Mouse (Mus musculus): Measurements from ENCODE around the gene Il12a.

Il12a gene

GRCm38 (mm10) chr3:68684207-68684606, 6.2 kb upstream of the Il12a start:
- no peak for DNase-seq (ENCODE audit: low read depth, low spot score)

- no peak for DNase-seq (ENCODE audit: low read depth, low spot score)
Measured at GRCm38 (mm10) chr3:68686852-68687560, 3.4 kb upstream of the Il12a start.

- no peak for DNase-seq (ENCODE audit: low read depth, low spot score)
Measured at GRCm38 (mm10) chr3:68689346-68689745, 1.1 kb upstream of the Il12a start.

GRCm38 (mm10) chr3:68691100-68691778, 795 bp downstream of the Il12a start:
- DNase-seq (ENCODE audit: low read depth, low spot score), result no peak

- no peak for DNase-seq (ENCODE audit: low read depth, low spot score)
Measured at GRCm38 (mm10) chr3:68691938-68692599, 1.6 kb downstream of the Il12a start.

- DNase-seq (ENCODE audit: low read depth, low spot score), result no peak
Measured at GRCm38 (mm10) chr3:68692600-68693225, 2.3 kb downstream of the Il12a start.

GRCm38 (mm10) chr3:68693441-68694048, 3.1 kb downstream of the Il12a start:
- DNase-seq (ENCODE audit: low read depth, low spot score), result no peak

GRCm38 (mm10) chr3:68695321-68695720, 4.9 kb downstream of the Il12a start:
- no peak for DNase-seq (ENCODE audit: low read depth, low spot score)

GRCm38 (mm10) chr3:68696495-68697200, 6.2 kb downstream of the Il12a start:
- DNase-seq (ENCODE audit: low read depth, low spot score), result no peak

- DNase-seq (ENCODE audit: low read depth, low spot score), result no peak
Measured at GRCm38 (mm10) chr3:68698601-68699000, 8.2 kb downstream of the Il12a start.

- DNase-seq (ENCODE audit: low read depth, low spot score), result no peak
Measured at GRCm38 (mm10) chr3:68700091-68700490, 9.6 kb downstream of the Il12a start.

- DNase-seq (ENCODE audit: low read depth, low spot score), result no peak
Measured at GRCm38 (mm10) chr3:68706307-68706706, 15.9 kb downstream of the Il12a start.

GRCm38 (mm10) chr3:68708230-68708629, 17.8 kb downstream of the Il12a start:
- DNase-seq (ENCODE audit: low read depth, low spot score), result peak; percentile 57

GRCm38 (mm10) chr3:68709198-68709797, 18.9 kb downstream of the Il12a start:
- DNase-seq (ENCODE audit: low read depth, low spot score), result peak; percentile 57

- no peak for DNase-seq (ENCODE audit: low read depth, low spot score)
Measured at GRCm38 (mm10) chr3:68710436-68710835, 20.0 kb downstream of the Il12a start.

GRCm38 (mm10) chr3:68711510-68711909, 21.1 kb downstream of the Il12a start:
- DNase-seq (ENCODE audit: low read depth, low spot score), result no peak

- peak; percentile 65 for DNase-seq (ENCODE audit: low read depth, low spot score)
Measured at GRCm38 (mm10) chr3:68713550-68713949, 23.1 kb downstream of the Il12a start.

GRCm38 (mm10) chr3:68717346-68717745, 26.9 kb downstream of the Il12a start:
- peak; percentile 59 for DNase-seq (ENCODE audit: low read depth, low spot score)

GRCm38 (mm10) chr3:68719229-68719819, 28.9 kb downstream of the Il12a start:
- DNase-seq (ENCODE audit: low read depth, low spot score), result no peak

GRCm38 (mm10) chr3:68720258-68720657, 29.8 kb downstream of the Il12a start:
- DNase-seq (ENCODE audit: low read depth, low spot score), result peak; percentile 33
